Mouse (Mus musculus): ENCODE data around the gene Rap1gap2.

- TF ChIP-seq CTCF (IDR thresholded peaks at IDR 0.05; ENCODE audit: insufficient read depth, low read length) = no peak
- TF ChIP-seq POLR2A (IDR thresholded peaks at IDR 0.05; ENCODE audit: borderline replicate concordance, extremely low read depth, low read depth, low read length) = no peak
These were observed 108.2 kb downstream of the Rap1gap2 start for GRCm38 (mm10) chr11:74502485-74502884.
